Mouse (Mus musculus): Measurements from ENCODE around the gene Fbxo34. TPM values are rescaled to one million over a fixed set of nuclear protein-coding genes. Genes with fewer than 3 reads are reported as not detected.

Fbxo34 gene
- total and polyA plus RNA-seq, 3 experiments: 14.8 to 29.5 TPM; not detected in 1

DNA sequence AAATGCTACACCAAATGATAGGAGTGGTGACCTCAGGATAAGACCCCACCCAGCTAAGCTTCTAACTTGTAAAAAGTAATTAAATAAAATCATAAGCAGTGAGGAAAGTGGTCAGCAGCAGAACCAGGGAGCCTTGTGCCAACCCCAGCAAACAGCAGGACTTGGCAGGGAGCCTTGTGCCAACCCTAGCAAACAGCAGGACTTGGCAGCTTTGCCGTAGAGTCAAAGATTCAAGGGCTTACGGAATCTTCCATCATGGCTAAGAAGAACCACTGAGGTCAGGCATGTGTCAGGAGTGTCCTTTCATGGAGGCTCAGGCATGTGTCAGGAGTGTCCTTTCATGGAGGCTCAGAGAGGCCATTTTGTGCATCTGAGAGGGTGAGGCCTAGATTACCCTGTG, 127.9 kb downstream of the Fbxo34 start:
- Histone ChIP-seq H3K27me3 (ENCODE audit: control insufficient read depth in 1 of 2, insufficient read depth in 2 of 2, low read length in 2 of 2) (no peaks in the 10 kb centered on the region), H3K4me3 (ENCODE audit: control insufficient read depth in 1 of 2, insufficient read depth in 1 of 2, low read depth in 2 of 2, low read length in 2 of 2) (no peak overlapping the region), H3K9ac (ENCODE audit: control insufficient read depth, low read depth, low read length, poor library complexity, severe bottlenecking) (no peak overlapping the region), H3K36me3 (ENCODE audit: control insufficient read depth in 1 of 2, insufficient read depth in 2 of 2, low read length in 2 of 2) (no peaks in the 10 kb centered on the region), H3K79me2 (ENCODE audit: control insufficient read depth, insufficient read depth, low read length, poor library complexity) (no peaks in the 10 kb centered on the region), H3K4me1 (ENCODE audit: control insufficient read depth in 1 of 2, insufficient read depth in 2 of 2, low read length in 2 of 2) (no peaks in the 10 kb centered on the region; a peak in 1 of 4 replicates), H3K27ac (ENCODE audit: control insufficient read depth, low read depth, low read length) (no peak overlapping the region), H3K9me3 (replicated peaks; ENCODE audit: insufficient read depth, low read length) (no peaks in the 10 kb centered on the region)
- TF ChIP-seq MEF2A (IDR thresholded peaks at IDR 0.05; ENCODE audit: extremely low read depth, insufficient replicate concordance, low read depth, low read length, poor library complexity, severe bottlenecking) (no peak), SIN3A (IDR thresholded peaks at IDR 0.05; ENCODE audit: low read length) (no peak), EP300 (IDR thresholded peaks at IDR 0.05; ENCODE audit: low read depth in 1 of 2, low read length in 2 of 2) (no peak), GABPA (IDR thresholded peaks at IDR 0.05; ENCODE audit: low read depth, low read length) (no peak), BHLHE40 (IDR thresholded peaks at IDR 0.05; ENCODE audit: borderline replicate concordance, low read depth, low read length) (no peak), CTCF (IDR thresholded peaks at IDR 0.05 in 2 of 3, conservative IDR thresholded peaks at IDR 0.05 in 1 of 3; ENCODE audit: control insufficient read depth in 1 of 3, insufficient read depth in 1 of 3, low read depth in 2 of 3, low read length in 3 of 3, poor library complexity in 1 of 3, severe bottlenecking in 1 of 3) (no peak), MYB (IDR thresholded peaks at IDR 0.05; ENCODE audit: low read depth, low read length) (no peak), TAL1 (IDR thresholded peaks at IDR 0.05; ENCODE audit: low read length) (no peak)
- DNase-seq (ENCODE audit: low read depth, low spot score): no peak

DNA sequence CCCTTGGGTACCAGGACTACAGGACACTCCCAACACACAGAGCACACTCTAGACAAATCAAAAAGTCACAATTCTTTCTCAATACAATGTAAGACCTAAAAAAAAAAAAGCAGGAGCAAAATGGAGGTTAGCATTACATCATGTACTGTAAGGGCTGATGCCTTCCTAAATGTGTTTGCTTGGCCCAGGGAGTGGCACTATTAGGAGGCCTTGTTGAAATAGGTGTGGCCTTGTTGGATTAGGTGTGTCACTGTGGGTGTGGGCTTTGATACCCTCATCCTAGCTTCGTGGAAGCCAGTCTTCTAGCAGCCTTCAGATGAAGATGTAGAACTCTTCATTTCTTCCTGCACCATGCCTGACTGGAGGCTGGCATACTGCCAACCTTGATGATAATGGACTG, 131.1 kb downstream of the Fbxo34 start:
- no peaks in the 10 kb centered on the region for H3K79me2 ChIP-seq (ENCODE audit: control insufficient read depth, insufficient read depth, low read length, poor library complexity)
- H3K4me3 ChIP-seq (ENCODE audit: control insufficient read depth in 1 of 2, insufficient read depth in 1 of 2, low read depth in 2 of 2, low read length in 2 of 2): no peak overlapping the region
- H3K27ac ChIP-seq (ENCODE audit: control insufficient read depth, low read depth, low read length): no peak overlapping the region
- H3K9me3 ChIP-seq (replicated peaks; ENCODE audit: insufficient read depth, low read length): no peaks in the 10 kb centered on the region
- TF ChIP-seq POLR2A (IDR thresholded peaks at IDR 0.05; ENCODE audit: control insufficient read depth in 1 of 2, insufficient read depth in 1 of 2, low read depth in 1 of 2, low read length in 2 of 2, poor library complexity in 1 of 2) (no peak), ZKSCAN1 (IDR thresholded peaks at IDR 0.05; ENCODE audit: low read depth, low read length) (no peak), MAFK (IDR thresholded peaks at IDR 0.05; ENCODE audit: borderline replicate concordance, low read depth, low read length) (no peak), CHD2 (IDR thresholded peaks at IDR 0.05; ENCODE audit: low read length) (no peak), USF1 (IDR thresholded peaks at IDR 0.05; ENCODE audit: low read depth, low read length) (no peak), ZC3H11A (IDR thresholded peaks at IDR 0.05; ENCODE audit: low read depth, low read length) (no peak), GABPA (IDR thresholded peaks at IDR 0.05; ENCODE audit: low read depth, low read length) (no peak), MAZ (IDR thresholded peaks at IDR 0.05; ENCODE audit: low read depth, low read length) (no peak), MYC (IDR thresholded peaks at IDR 0.05; ENCODE audit: low read depth, low read length) (no peak), JUND (IDR thresholded peaks at IDR 0.05; ENCODE audit: low read depth, low read length) (no peak), ETS1 (IDR thresholded peaks at IDR 0.05; ENCODE audit: low read depth, low read length) (no peak), TAL1 (IDR thresholded peaks at IDR 0.05; ENCODE audit: low read length) (no peak), UBTF (IDR thresholded peaks at IDR 0.05; ENCODE audit: borderline replicate concordance, insufficient read depth, low read depth, low read length) (no peak), E2F4 (IDR thresholded peaks at IDR 0.05; ENCODE audit: borderline replicate concordance, low read depth, low read length) (no peak), NELFE (IDR thresholded peaks at IDR 0.05; ENCODE audit: low read depth, low read length) (no peak), GATA1 (IDR thresholded peaks at IDR 0.05; ENCODE audit: low read depth, low read length) (no peak), SMC3 (IDR thresholded peaks at IDR 0.05; ENCODE audit: low read depth, low read length) (no peak), CTCF (IDR thresholded peaks at IDR 0.05 in 2 of 3, conservative IDR thresholded peaks at IDR 0.05 in 1 of 3; ENCODE audit: control insufficient read depth in 1 of 3, insufficient read depth in 1 of 3, low read depth in 2 of 3, low read length in 3 of 3, poor library complexity in 1 of 3, severe bottlenecking in 1 of 3) (no peak)
- no peaks in the 10 kb centered on the region; a peak in 1 of 4 replicates for H3K4me1 ChIP-seq (ENCODE audit: control insufficient read depth in 1 of 2, insufficient read depth in 2 of 2, low read length in 2 of 2)
- H3K9ac ChIP-seq (ENCODE audit: control insufficient read depth, low read depth, low read length, poor library complexity, severe bottlenecking): no peak overlapping the region
- peak; percentile 40 for DNase-seq (ENCODE audit: low read depth, low spot score)
- no peaks in the 10 kb centered on the region for H3K36me3 ChIP-seq (ENCODE audit: control insufficient read depth in 1 of 2, insufficient read depth in 2 of 2, low read length in 2 of 2)
- no peaks in the 10 kb centered on the region; a peak in 1 of 4 replicates for H3K27me3 ChIP-seq (ENCODE audit: control insufficient read depth in 1 of 2, insufficient read depth in 2 of 2, low read length in 2 of 2)

Measured in MEL (cell line).